Mouse (Mus musculus) neural tube, embryonic 15.5 days (tissue): ENCODE data around the gene Tecpr1. TPM values are rescaled to one million over a fixed set of nuclear protein-coding genes. Genes with fewer than 3 reads are reported as not detected.
A peak's percentile ranks its signal among the peaks of the same experiment; 100 is the strongest.

Experiments
- ATAC-seq: fragments of 200-750 bp; cut with Nextera tagmentation; 2 replicates; pipeline ENCODE4 v1.8.0; 2017; ENCODE audit warnings: mild to moderate bottlenecking, moderate TSS enrichment, moderate library complexity; ENCODE audit not compliant: low FRiP score
- H3K27ac ChIP-seq: fragments of 300-500 bp; sonication (generic); replicated peaks from 2 replicates; pipeline ENCODE4 v1.5.1; 2015; ENCODE audit warnings: mild to moderate bottlenecking, inconsistent platforms
- H3K27me3 ChIP-seq: fragments of 300-500 bp; sonication (generic); replicated peaks from 2 replicates; pipeline ENCODE4 v1.6.1; 2015; ENCODE audit warnings: inconsistent platforms
- H3K36me3 ChIP-seq: fragments of 300-500 bp; sonication (generic); 2 replicates; pipeline ENCODE4 v1.6.1; 2015; ENCODE audit warnings: inconsistent platforms
- H3K4me1 ChIP-seq: fragments of 300-500 bp; sonication (generic); 2 replicates; pipeline ENCODE4 v1.6.1; 2015; ENCODE audit warnings: inconsistent platforms
- H3K4me2 ChIP-seq: fragments of 300-500 bp; sonication (generic); 2 replicates; pipeline ENCODE4 v1.6.1; 2015; ENCODE audit warnings: inconsistent platforms, mild to moderate bottlenecking, moderate library complexity
- H3K4me3 ChIP-seq: fragments of 300-500 bp; sonication (generic); replicated peaks from 2 replicates; pipeline ENCODE4 v1.5.1; 2015; ENCODE audit warnings: mild to moderate bottlenecking, inconsistent platforms
- H3K9ac ChIP-seq: fragments of 300-500 bp; sonication (generic); replicated peaks from 2 replicates; pipeline ENCODE4 v1.6.1; 2015; ENCODE audit warnings: mild to moderate bottlenecking, inconsistent platforms
- H3K9me3 ChIP-seq: fragments of 300-500 bp; sonication (generic); replicated peaks from 2 replicates; pipeline ENCODE4 v1.6.1; 2016; ENCODE audit warnings: inconsistent platforms
- WGBS: fragments of 180-500 bp; shearing (Covaris S2); methylation state at CpG from one replicate; pipeline ENCODE4 v1.1.7; 2015; ENCODE audit warnings: mixed read lengths; 5-methylcytosine and 5-hydroxymethylcytosine counted together
- polyA plus RNA-seq: library from polyadenylated mRNA; unstranded; fragments of >200 nt; fragmentation: Nextera tagmentation; extraction: Ambion mirVana; gene quantifications from 2 replicates; pipeline ENCODE4 v1.2.1, GENCODE M21; 2015

Gene Tecpr1
- polyA plus RNA-seq, result 40.3 and 42.6 TPM in 2 replicates

DNA sequence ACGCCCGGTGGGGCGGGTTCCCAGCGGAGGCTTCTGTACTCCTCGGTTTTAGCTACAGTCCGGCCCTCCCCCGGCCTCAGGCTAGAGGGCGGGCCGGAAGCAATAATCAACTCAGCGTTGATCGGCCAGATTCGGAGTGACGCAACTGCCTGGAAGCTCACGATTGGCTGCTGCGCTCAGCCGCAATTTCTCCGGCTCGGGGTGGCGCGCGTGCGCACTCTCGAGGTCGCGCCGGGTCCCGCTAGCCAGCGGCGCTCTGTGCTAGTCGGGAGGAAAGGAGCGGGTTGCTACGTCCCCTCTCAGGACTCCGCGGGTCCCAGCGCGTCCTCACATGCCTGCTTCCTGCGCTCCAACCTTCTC lies at the start of gene Tecpr1:
Gene Tecpr1 (minus strand): TSS at position 113 of the 360 bp plus-strand sequence.
- ATAC-seq, result peak; percentile 96
- no peaks in the 10 kb centered on the region for H3K36me3 ChIP-seq
- H3K9me3 ChIP-seq, result no peaks in the 10 kb centered on the region
- H3K27ac ChIP-seq, result peak within 1 kb of the TSS; percentile 87
- peak within 1 kb of the TSS; percentile 90 for H3K4me2 ChIP-seq
- no peaks in the 10 kb centered on the region for H3K27me3 ChIP-seq
- peak within 1 kb of the TSS; percentile 88 for H3K9ac ChIP-seq
- 0% methylated on average over 37 of the region's 37 CpGs for WGBS
- peaks cover 41% of the 10 kb centered on the region for H3K4me1 ChIP-seq
- H3K4me3 ChIP-seq, result peak within 1 kb of the TSS; percentile 77

DNA sequence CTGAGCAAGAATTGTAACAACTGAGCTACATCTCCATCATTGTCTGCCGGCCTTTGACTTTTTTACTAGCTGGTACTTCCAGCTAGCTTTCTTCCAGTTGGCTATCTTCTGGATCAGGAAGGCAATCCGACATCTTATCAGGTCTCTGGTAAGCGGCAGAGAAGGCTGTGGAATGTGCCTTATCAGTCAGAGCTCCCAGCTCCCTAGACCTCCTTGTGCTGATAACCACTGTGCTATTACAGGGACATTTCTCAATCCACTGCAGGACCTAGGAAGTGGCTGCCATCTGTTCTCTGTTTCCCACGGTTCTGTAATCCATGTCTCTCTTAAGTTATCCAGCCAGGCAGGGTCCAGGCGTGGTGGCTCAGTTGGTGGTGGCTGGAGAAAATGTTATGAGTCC lies 48.4 kb upstream of the Tecpr1 start:
- H3K36me3 ChIP-seq, result peaks cover 3% of the 10 kb centered on the region; the same call in 1 of the 2 replicates
- no peak for ATAC-seq
- 82% methylated on average over 5 of the region's 5 CpGs for WGBS
- no peak overlapping the region for H3K4me3 ChIP-seq
- H3K9me3 ChIP-seq, result no peaks in the 10 kb centered on the region
- H3K4me2 ChIP-seq, result no peak overlapping the region
- no peak overlapping the region for H3K27ac ChIP-seq
- 0 out of 2 replicates have a peak, but pooled peaks cover 6% of the 10 kb centered on the region for H3K4me1 ChIP-seq
- no peak overlapping the region for H3K9ac ChIP-seq
- H3K27me3 ChIP-seq, result no peaks in the 10 kb centered on the region

DNA sequence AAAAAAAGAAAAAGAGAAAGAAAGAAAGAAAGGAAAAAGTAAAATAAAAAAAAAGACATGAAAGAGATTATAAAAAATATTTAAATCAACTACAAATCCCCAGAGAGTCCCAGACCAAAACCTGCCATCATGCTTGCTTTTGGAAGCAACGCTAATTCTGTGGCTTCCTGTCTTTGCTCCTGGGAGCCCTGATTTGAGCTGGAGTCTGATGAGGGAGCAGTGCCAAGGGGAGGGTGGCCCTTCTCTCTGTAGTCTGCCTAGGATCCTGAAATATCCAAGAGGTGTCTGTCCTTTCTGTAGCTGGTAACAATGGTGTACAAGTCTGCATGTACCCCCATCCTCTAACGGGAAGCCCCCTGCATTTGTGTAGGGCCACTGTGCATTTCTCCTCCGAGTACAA lies 47.7 kb upstream of the Tecpr1 start:
- no peak overlapping the region for H3K27ac ChIP-seq
- H3K9me3 ChIP-seq, result no peaks in the 10 kb centered on the region
- H3K9ac ChIP-seq, result no peak overlapping the region
- 0 out of 2 replicates have a peak, but pooled peaks cover 6% of the 10 kb centered on the region for H3K4me1 ChIP-seq
- no peaks in the 10 kb centered on the region for H3K27me3 ChIP-seq
- ATAC-seq, result no peak
- H3K4me3 ChIP-seq, result no peak overlapping the region
- peaks cover 9% of the 10 kb centered on the region for H3K36me3 ChIP-seq
- WGBS, result 78% methylated on average over 3 of the region's 3 CpGs
- H3K4me2 ChIP-seq, result no peak overlapping the region

DNA sequence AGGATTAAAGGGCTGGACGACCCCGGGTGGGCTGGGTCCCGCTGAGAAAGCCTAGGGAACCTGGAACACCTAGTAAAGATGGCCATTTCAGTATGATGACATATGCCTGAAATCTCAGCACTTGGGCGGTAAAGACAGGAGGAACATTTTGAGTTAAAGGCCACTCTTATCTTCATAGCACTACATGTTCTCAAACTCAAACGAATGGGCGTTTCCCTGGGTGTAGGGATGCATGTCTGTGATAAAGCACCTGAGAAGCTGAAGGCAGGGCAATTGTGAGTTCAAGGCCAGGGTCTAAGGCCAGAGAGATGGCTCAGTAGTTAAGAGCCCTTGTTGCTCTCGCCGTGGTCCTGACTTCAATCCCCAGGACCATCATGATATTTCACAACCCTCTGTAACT lies 47.0 kb upstream of the Tecpr1 start:
- Histone ChIP-seq H3K27me3 (no peaks in the 10 kb centered on the region), H3K36me3 (peaks cover 14% of the 10 kb centered on the region), H3K27ac (no peak overlapping the region), H3K4me3 (no peak overlapping the region), H3K9me3 (no peaks in the 10 kb centered on the region), H3K9ac (no peak overlapping the region), H3K4me1 (0 out of 2 replicates have a peak, but pooled peaks cover 6% of the 10 kb centered on the region), H3K4me2 (no peak overlapping the region)
- 97% methylated on average over 8 of the region's 8 CpGs for WGBS
- ATAC-seq, result no peak

DNA sequence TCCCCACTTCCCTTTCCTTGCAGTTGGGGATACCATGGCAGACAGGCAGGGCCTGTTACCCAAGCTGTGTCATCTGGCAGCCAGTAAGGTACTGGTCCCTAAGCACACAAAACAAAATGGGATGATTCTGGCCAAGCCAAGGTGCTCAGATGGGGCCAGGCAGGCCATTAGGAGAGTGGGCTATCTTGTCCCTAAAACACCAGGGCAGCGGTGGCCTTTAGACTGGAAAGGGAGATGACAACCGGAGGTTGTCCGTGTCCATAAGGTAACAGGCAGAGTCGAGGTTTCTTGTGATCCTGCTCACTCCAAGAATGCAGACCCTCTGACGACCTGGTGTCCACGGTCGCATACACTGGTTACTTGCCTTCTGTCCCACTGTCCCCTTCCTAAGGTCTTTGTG lies 46.5 kb upstream of the Tecpr1 start:
- H3K9me3 ChIP-seq, result no peaks in the 10 kb centered on the region

DNA sequence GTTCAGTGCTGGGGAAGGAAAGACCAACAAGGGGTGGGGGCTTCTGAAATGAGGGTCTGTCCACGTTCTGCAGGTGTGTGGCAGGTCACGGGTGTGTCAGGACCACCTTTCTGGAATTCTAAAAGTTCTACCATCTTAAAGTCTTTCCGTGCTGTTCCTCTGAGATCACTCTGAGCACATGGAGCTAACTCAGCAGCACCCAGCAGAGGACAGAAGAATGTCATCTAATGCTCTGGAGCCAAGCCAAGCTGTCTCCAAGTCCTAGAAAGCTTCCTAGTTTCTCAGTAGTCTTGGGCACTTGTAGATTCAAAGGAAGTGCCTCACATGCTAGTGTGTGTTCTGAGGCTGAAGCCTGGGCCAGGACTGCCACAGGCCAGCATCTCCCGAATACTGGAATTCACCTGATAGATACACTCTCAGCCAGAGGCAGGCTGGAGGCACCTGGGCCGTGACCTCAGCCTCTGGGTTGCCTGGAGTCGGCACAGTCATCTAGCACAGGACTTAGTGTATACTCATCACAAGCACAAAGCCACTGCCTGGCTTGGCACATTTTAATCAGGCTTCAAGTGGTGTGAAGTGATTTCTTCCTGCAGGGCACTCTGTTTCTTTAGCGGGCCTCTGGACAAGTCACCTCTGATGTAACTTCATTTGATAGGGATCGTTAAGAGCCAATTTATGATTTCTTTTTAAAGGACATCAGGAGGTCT lies 44.3 kb upstream of the Tecpr1 start:
- ATAC-seq, result no peak
- no peak overlapping the region for H3K4me2 ChIP-seq
- 72% methylated on average over 8 of the region's 8 CpGs for WGBS
- H3K36me3 ChIP-seq, result peaks cover 25% of the 10 kb centered on the region
- H3K27me3 ChIP-seq, result no peaks in the 10 kb centered on the region
- H3K4me1 ChIP-seq, result no peaks in the 10 kb centered on the region
- H3K9me3 ChIP-seq, result no peaks in the 10 kb centered on the region
- no peak overlapping the region for H3K9ac ChIP-seq
- H3K27ac ChIP-seq, result no peak overlapping the region; the same call in 1 of the 2 replicates
- H3K4me3 ChIP-seq, result no peak overlapping the region

More for the DNA sequence above, 46.5 kb upstream of the Tecpr1 start:
- H3K27me3 ChIP-seq, result no peaks in the 10 kb centered on the region
- H3K9ac ChIP-seq, result no peak overlapping the region
- WGBS, result 96% methylated on average over 7 of the region's 7 CpGs
- peaks cover 17% of the 10 kb centered on the region for H3K36me3 ChIP-seq
- H3K4me1 ChIP-seq, result 0 out of 2 replicates have a peak, but pooled peaks cover 4% of the 10 kb centered on the region
- H3K27ac ChIP-seq, result no peak overlapping the region
- no peak for ATAC-seq
- H3K4me3 ChIP-seq, result no peak overlapping the region
- H3K4me2 ChIP-seq, result no peak overlapping the region

DNA sequence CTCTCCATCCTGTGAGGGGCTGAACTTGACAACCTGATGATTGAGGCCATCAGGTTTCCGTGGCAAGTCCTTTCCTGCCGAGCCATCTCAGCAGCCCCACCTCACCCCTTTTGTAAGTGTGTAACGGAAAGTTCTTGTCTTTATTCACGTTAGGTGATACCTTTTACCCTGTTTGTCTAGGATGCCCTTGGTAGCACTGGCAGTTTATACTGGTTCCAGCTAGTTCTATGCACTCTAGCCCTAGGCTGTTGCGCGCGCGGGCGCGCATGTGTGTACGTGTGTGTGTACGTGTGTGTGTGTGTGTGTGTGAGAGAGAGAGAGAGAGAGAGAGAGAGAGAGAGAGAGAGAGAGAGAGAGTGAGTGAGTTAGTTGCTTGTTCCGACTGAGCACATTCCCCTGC lies 40.1 kb upstream of the Tecpr1 start:
- Histone ChIP-seq H3K27ac (no peak overlapping the region), H3K9me3 (no peaks in the 10 kb centered on the region), H3K4me3 (no peak overlapping the region), H3K9ac (no peak overlapping the region), H3K27me3 (no peaks in the 10 kb centered on the region), H3K4me2 (no peak overlapping the region), H3K36me3 (peaks cover 25% of the 10 kb centered on the region), H3K4me1 (peaks cover 22% of the 10 kb centered on the region)
- WGBS, result 86% methylated on average over 13 of the region's 13 CpGs
- ATAC-seq, result no peak

DNA sequence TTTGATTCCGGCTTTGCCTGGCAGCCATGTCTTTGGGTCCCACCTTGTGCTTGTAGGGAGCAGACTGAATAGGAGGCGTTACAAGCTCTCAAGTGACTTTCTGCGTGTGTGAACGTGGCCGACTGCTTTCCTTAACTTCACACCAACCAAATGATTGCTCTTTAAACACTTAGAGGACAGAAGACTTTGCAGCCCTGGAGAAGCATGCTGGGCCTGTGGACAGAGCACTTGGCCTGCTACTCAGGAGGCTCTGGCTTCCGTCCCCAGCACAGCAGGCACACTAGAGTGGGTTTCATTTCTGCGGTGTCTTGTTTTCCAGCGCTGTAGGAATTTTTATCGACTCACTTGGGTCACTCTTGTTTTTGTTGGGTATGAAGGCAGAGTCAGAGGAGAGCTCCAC lies 39.7 kb upstream of the Tecpr1 start:
- H3K9ac ChIP-seq, result no peak overlapping the region
- H3K4me2 ChIP-seq, result no peak overlapping the region
- 82% methylated on average over 9 of the region's 9 CpGs for WGBS
- H3K4me1 ChIP-seq, result peaks cover 26% of the 10 kb centered on the region
- H3K27me3 ChIP-seq, result no peaks in the 10 kb centered on the region
- peaks cover 25% of the 10 kb centered on the region for H3K36me3 ChIP-seq
- ATAC-seq, result no peak
- no peak overlapping the region for H3K27ac ChIP-seq
- no peaks in the 10 kb centered on the region for H3K9me3 ChIP-seq
- no peak overlapping the region for H3K4me3 ChIP-seq

DNA sequence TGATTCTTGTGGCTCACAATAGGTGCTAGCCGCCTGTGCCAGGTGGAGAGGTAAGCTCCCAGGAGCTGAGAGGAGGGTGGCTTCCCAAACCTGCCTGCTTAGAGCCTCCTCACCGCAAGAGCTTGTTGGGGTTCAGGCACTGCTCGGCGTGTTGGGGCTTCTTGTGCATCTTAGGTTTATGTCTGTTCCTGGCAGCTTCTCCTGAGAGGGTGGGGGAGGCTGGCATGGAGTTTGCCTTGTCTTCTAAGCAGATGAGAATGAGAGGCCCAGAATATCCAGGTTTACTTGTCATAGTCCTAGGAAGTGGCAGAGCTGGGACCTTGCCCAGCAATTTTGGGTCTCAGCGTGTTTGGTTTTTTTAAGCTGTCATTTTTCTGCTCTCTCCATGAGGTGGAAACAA lies 38.4 kb upstream of the Tecpr1 start:
- H3K9ac ChIP-seq, result no peak overlapping the region
- WGBS, result 91% methylated on average over 5 of the region's 5 CpGs
- peaks cover 22% of the 10 kb centered on the region for H3K36me3 ChIP-seq
- H3K4me2 ChIP-seq, result no peak overlapping the region
- no peaks in the 10 kb centered on the region for H3K9me3 ChIP-seq
- ATAC-seq, result no peak
- no peak overlapping the region for H3K4me3 ChIP-seq
- peaks cover 39% of the 10 kb centered on the region for H3K4me1 ChIP-seq
- H3K27ac ChIP-seq, result no peak overlapping the region
- H3K27me3 ChIP-seq, result no peaks in the 10 kb centered on the region

DNA sequence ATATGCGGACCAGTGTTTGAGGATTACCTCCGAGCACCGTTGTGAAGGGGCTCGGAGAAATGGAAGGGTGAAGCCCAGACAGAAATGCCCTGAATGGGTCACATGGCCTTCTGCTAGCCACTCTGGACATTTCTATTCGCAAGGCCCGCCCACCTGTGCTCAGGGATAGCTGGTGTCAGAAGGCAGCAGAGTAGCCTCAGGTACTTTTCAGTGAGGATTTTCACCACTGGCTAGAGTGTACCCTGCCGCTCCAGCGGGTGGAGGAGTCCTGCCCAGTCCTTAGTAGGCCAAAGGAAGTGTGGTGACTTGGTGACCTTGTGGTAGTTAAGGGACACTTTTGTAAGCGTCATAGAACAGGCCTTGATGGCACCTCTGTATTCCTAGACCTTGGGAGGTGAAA lies 37.9 kb upstream of the Tecpr1 start:
- no peak for ATAC-seq
- Histone ChIP-seq H3K27ac (no peak overlapping the region), H3K4me1 (peaks cover 44% of the 10 kb centered on the region), H3K4me2 (no peak overlapping the region), H3K4me3 (no peak overlapping the region), H3K9me3 (no peaks in the 10 kb centered on the region), H3K9ac (no peak overlapping the region), H3K27me3 (no peaks in the 10 kb centered on the region), H3K36me3 (peaks cover 17% of the 10 kb centered on the region)
- 88% methylated on average over 9 of the region's 9 CpGs for WGBS

DNA sequence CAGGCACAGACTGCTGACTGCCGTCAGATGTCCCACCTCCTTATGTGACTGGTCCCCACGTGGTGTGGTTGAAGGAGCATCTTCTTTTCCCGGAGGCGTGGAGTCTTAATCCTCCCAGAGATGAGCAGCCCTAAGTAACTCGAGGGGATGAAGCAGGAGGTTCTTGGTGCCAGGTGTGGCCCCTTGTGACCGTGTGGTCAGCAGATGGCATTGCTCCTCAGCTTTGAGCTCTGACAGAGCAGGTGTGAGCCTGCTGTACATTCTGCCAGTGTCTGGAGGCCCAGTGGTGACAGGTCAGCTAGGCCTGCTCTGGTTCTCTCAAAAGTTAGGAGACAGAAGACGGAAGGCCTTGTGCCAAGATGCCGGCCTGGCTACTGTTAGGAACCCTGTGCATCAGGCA lies 37.0 kb upstream of the Tecpr1 start:
- no peak for ATAC-seq
- Histone ChIP-seq H3K27ac (no peak overlapping the region), H3K4me1 (peaks cover 47% of the 10 kb centered on the region), H3K9me3 (no peaks in the 10 kb centered on the region), H3K27me3 (no peaks in the 10 kb centered on the region), H3K4me2 (no peak overlapping the region), H3K36me3 (peaks cover 11% of the 10 kb centered on the region), H3K4me3 (no peak overlapping the region), H3K9ac (no peak overlapping the region)
- 90% methylated on average over 8 of the region's 8 CpGs for WGBS

DNA sequence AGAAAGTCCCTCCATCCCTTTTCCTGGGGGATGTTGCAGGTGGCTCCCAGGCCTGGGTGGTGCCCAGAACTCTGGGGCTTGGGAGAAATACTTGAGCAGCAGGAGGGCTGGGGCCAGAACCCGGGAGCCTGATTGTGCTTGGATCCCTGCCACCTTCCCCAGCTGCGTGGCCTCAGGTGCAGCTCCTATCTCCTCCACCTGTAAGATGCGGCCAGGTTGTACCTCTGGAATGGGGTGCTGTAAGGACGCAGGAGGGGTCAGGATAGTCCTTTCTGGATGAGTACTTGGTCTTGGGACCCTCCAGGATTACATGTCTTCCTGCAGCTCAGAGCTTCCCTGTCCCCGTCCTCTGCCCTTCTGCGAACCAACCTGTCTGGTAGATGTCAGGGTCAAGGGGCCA lies 35.8 kb upstream of the Tecpr1 start:
- H3K9me3 ChIP-seq, result no peaks in the 10 kb centered on the region
- no peak overlapping the region for H3K4me3 ChIP-seq
- peaks cover 4% of the 10 kb centered on the region; the same call in 1 of the 2 replicates for H3K36me3 ChIP-seq
- H3K4me2 ChIP-seq, result peak overlapping the region; percentile 78
- no peak overlapping the region for H3K27ac ChIP-seq
- WGBS, result 73% methylated on average over 6 of the region's 6 CpGs
- no peaks in the 10 kb centered on the region for H3K27me3 ChIP-seq
- no peak for ATAC-seq
- no peak overlapping the region for H3K9ac ChIP-seq
- H3K4me1 ChIP-seq, result peaks cover 53% of the 10 kb centered on the region
